Mouse (Mus musculus): Measurements from ENCODE around the gene Sec13.
A peak's percentile ranks its signal among the peaks of the same experiment; 100 is the strongest.
"Not testable (repeated sequence)": the region's sequence is repeated elsewhere in the genome, so short reads cannot be mapped to it uniquely, and the experiment has no call there.

The Sec13 gene

DNA sequence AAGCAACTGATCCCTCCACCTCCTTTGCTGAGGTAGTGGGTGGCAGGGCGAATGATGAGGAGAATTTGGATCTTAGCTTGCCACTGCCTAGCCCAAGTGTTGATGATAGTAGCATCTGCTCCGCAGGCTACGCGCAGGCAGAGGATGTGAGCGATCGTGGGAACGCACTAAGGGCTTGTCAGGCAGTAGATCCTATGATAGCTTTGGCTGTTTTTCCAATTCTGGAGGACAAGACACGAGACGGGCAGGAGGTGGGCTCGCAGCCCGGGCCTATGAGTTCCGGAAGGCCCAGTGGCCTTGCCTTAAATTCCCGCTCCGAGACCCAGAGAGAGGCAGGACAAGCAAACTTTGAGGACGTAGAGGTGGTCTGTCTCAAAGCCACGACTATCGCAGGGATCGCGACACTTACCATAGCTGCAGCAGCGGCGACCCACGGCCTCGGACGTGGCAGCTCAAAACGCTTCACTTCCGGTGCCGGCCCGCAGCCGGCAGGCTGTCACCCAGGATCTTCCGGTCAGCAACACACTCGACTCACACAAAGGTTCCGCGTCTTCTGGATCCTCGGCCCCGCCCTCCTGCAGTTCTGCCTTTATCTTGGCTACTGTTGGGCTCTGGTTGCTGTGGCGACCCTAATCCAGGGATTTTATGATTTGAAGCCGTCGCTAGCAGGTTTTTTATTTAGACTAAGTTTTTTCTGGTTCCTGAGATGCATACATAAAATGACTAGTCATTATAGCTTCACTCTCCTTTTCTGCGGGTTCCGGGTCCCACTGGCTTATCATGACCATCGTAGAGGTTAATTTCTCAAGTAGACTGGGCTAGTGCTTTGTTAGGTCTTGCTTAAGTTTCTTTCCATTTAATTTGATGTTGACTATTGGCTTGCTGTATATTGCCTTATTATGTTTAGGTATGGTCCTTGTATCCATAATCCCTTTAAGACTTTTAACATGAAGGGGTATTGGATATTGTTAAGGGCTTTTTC, at the start of gene Sec13:
Sec13 (minus strand) TSS at position 508 of the 982 bp plus-strand sequence.
- DNase-seq (ENCODE audit: low read depth, low spot score): peak; percentile 93

DNA sequence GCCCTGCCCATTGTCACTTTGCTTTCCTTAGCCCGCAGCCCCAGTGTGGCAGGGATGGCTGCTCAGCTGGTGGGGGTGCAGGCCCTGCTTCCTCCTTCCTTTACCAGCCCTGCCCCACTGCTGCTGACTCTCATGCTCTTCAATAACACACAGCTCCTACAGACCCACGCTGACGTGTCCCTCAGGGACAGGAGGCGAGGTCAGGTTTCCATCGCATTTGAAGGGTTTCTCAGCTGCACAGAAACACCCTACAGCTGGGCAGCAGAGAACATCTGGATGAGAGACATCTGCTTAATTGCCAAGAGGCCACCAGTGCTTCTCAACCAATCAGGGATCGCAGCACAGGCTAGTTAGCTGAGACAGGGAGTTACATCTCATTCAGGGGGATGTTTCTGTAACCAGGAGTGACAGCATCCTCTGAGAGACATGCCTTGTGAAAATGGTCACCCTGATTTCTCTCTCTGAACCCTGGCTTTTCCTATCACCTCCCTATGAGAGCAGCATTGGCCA, 47.0 kb upstream of the Sec13 start:
- DNase-seq (ENCODE audit: low read depth, low spot score): no peak

DNA sequence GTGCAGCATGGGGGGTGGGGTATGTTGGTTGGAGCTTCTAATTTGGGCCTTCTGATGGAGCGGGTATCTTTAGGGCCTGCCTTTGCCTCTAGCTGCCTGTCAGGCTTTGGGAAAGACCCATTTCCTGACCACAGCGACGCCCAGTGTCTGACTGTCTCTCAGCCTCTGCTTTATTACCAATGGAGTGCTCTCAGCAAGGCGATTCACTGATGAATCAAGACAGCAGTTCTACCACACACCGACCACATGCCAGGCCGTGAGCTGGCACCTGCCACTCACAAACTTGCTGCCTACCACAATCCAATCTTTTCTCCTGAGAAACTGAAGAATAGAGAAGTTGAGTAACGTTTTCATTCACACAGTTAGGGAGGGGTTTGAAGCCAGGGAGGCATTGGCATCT, 45.1 kb upstream of the Sec13 start:
- no peak for DNase-seq (ENCODE audit: low read depth, low spot score)

DNA sequence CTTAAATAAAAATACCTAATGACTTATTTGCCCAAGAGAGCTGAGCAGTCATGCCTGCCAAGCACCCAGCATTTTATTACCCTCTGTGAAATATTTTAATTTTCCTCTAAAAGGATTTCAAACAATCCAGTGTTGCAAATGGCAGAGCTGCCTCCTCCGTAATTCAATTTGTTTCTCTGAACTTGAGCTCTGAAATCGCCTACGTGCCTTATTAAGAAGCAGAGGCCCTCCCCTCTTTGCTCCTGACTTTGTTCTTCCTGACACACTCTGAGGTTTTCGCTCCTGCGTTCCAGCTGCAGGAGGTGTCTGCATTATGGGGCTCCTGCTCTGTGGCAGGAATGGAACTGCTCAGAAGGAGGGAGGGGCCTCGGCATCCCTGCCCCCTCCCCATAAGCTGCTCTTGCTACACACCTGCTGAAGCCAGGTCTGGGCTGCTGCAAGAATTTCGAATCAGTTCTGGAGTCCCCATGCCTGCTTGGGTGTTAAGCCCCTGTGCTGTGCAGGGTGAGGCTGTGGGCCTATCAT, 37.7 kb upstream of the Sec13 start:
- DNase-seq (ENCODE audit: low read depth, low spot score): no peak

DNA sequence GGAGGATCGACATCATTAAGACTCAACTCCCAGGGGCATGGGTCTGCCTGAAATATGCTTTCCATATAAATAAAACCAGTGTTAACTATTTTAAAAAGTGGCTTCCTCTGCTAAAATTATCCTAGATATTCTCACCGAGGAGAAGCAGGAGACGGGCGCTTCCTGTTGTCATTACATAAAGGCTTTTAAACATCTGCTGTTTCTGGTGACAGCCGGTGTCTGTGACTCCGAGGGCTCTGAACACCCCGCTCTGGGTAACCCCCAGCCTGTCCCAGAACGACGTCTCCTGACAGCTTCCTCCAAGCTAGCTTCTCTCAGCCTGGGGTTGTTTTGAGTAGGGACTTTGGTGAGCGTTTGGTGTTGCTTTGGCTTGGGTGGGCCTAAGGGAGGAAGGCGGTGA, 28.3 kb upstream of the Sec13 start:
- no peak for DNase-seq (ENCODE audit: low read depth, low spot score)

DNA sequence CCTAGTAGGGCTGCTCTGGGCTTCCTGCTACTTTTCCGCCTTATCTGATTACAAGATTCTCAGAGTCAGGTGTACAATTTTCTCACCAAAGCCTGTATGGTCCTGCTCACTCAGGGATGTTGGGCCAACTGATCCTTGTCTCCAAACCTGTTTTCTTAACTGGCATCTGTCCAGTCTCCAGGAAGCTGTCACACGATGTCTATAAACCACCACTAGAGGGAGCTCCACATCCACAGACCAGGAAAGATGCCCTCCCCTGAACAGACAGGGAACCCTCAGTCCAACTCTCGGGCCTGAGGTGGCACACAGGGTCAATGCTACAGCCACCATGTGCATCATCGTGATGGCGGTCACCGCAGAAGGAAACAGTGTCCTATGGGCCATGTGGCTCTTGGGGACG, 21.1 kb upstream of the Sec13 start:
- DNase-seq (ENCODE audit: low read depth, low spot score): peak; percentile 79

DNA sequence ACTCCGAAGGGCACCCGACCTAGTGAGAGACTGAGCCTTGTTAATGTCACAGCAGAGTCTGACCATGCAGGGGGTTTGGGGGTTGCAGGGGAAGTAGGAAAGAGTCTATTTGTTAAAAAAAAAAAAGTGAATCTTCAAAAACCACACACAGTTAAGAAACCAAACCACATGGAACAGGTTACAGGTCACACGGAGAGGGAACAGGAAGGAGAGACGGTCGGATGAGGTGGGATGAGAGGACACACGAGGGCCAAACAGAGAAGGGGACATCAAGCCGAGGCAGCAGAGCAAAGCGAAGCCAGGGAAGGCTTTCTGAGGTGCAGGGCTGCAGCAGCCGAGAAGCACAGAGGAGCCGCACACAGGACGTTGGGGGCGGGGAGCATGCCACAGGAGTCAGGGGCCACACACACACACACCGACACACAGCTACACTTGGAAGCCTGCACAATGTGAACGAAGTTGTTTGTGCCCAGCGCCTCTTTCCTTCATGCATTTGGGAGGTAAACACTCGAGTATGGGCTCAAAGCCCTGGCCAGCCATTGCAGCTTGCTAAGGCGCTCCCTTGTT, 8.7 kb upstream of the Sec13 start:
- peak; percentile 20 for DNase-seq (ENCODE audit: low read depth, low spot score)

DNA sequence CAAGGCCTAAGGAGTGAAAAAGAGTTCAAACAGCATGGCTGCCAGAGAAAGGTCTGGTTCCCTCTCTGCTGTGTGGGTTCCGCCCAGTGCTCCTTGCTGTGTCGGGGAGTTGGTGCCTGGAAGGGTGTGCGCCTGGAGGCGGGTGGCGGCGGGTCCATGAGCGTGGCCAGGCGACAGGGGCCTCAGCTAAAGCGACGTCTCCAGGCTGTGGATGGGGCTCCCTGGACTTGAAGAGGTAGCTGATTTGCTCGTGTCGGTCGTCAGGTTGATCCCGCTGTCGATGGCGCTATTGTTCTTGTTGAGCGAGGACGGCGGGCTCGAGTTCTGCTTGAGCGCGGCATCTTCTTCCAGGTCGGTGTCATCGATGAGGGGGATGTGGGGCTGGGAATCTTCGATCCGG, 7.8 kb upstream of the Sec13 start:
- peak; percentile 68 for DNase-seq (ENCODE audit: low read depth, low spot score)

DNA sequence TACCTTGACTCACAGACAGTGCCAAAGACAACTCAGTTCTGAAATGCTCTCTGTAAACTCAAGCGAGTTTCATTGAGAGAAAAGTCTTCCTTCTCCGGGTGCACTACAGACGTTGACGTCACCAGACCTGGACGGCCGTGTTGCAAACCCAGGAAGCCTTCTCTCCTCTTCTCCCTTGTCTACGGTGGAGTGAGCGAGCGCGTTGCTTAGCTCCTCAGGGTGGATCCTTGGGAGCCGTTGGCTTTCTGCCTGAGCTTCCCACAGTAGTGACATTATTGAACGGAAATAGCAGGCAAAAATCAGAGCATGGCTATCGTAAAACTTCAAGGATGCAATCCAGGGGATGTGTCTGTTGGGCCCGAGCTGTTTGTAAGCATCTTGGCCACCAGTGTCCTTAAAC, 6.7 kb upstream of the Sec13 start:
- no peak for DNase-seq (ENCODE audit: low read depth, low spot score)

DNA sequence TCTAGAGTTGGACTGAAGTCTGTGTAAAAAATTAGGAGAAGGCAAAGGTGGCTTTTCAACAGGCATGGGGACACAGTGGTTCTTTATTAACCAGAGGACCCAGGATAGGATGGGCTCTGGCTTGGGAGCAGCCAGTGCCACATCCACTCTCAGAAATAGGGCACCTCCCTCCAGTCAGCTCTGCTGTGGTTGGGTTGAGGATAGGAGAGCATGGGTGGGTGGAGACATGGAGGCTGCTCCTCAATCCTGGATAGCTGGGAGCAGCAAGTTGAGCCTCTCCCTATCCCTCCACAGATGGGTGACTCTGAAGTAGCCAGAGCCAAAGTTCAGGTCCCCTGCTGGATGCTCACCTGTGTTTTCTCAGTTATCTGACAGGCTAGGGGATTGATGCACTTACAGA, 4.6 kb upstream of the Sec13 start:
- DNase-seq (ENCODE audit: low read depth, low spot score): no peak

DNA sequence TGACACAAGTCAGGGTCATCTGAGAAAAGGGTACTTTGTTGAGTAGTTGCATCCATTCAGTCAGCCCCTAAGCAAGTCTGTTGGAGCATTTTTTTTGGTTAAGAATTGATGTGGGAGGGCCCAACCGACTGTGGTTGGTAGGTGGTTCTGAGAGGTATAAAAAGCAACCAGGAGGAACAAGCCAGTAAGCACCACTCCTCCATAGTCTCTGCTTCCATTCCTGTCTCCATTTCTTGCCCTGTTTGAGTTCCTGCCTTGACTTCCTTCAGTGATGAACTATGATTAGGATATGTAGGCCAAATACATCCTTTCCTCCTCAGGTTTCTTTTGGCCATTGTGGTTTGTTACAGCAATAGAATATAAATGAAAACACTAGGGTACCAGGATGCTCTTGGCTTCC, 2.6 kb upstream of the Sec13 start:
- DNase-seq (ENCODE audit: low read depth, low spot score): no peak

DNA sequence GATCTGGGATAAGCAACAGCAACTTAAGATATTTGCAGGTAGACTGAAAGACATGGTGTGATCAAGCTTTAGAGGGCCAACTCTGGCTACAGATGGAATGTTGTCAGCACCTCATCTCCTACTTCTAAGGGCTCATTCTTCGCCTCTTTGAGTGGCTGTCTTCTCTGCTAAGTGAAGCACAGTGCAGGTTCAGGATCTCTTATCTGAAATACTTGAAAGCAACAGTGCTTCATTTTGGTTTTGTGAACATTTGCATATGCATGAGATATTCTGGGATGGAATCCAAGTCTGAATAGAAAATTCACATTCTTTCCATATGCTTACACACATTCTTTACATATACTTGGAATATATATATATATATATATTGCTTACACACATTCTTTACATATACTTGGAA, 1.8 kb upstream of the Sec13 start:
- DNase-seq (ENCODE audit: low read depth, low spot score): no peak

DNA sequence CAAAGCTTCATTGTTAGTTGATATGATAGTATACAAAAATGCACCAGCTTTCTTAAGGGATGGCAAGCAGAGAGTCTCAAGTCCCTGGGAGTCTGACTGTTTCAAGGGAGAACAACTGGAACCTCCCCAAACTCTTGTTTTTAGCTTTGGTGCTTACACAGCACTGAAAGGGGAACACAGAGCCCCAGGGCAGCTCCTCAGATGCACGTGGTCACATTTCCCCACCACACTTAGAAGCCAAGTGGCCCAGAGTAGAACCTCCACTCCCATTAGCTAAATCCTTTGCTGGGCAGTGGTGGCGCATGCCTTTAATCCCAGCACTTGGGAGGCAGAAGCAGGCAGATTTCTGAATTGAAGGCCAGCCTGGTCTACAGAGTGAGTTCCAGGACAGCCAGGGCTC, 882 bp upstream of the Sec13 start:
- no peak for DNase-seq (ENCODE audit: low read depth, low spot score)

DNA sequence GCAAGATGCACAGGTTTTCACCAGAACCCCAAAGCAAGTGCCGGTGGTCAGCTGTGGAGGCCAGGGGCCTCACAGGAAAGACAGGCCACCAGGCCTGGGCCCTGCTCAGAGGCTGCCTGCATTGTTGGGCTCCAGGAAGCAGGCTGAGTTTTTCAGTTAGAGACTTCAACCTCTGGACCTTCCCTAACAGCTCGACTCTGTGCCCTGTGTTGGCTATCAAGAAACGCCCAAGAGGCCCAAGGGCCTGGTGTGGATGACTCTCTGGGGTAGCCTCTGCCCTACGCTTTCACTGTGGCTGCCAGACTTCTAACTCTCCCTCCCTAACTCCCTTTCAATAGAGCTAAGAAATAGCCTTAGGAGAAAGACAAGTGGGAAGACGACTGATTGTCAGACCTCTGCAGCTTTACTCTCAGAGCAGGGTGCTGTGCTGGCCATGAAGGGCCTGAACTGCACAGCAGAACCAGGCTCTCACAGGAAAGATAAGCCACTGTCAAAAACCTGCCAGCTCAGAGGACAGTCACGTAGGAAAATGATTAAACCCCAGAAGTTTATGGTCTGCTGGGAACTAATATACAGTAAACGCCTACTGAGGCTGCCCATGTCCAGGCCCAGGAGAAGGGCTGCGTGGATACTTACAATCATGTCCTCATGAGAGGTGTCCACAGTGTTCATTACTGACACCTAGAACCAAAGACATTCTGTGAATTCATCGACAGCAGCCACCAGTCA, 3.1 kb downstream of the Sec13 start:
- DNase-seq (ENCODE audit: low read depth, low spot score): no peak

DNA sequence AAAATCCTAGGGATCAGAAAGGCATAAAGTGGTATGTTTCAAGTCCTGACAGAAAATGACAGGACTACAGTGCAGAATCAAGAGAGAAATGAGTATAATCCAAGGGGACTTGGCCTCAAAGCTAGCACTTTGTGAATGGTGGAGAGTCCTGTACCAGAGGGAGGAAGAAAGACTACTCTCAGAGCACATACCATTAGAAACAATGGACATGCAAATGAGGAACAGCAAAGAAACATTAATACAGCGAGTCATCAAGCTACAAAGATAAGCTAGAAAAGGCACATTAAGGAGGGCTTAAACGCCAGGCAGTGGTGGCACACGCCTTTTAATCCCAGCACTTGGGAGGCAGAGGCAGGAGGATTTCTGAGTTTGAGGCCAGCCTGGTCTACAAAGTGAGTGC, 9.2 kb downstream of the Sec13 start:
- DNase-seq (ENCODE audit: low read depth, low spot score): no peak

DNA sequence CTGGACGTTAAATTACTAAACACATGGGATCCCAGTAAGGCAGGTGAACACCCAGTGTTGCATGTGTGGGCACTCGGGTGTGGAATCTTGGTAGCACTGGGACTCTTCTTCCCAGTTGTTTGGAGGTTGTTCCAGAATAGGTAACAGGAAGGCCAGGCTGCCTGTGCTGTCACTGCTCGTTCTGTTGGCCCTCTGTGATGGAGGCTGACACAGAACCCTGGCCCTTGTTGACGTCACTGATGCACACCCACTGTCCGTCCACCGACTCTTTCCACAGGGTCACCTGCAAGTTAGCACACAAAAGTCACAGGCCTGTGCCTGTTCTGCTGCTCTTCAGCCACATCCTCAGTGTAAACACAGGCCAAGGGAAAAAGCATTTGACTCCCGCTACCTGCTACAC, 12.4 kb downstream of the Sec13 start:
- no peak for DNase-seq (ENCODE audit: low read depth, low spot score)

DNA sequence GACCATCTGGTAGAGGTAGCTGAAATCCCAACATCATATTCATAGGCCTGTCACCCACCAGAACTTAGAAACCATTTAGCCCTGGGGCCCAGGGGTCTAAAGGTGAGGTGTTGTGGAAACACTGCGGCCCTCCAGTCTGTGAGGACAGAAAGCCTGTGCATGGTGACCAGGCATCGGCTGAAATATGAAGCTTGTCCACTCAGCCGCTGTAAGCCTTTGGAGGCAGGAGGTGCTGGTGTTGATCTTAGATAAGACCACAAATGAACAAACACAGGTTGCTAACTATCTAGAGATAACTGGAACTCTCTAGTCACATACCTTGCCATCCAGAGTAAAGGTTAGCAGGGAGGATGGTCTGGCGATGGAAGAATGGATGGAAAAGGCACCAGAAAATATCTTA, 19.5 kb downstream of the Sec13 start:
- no peak for DNase-seq (ENCODE audit: low read depth, low spot score)

DNA sequence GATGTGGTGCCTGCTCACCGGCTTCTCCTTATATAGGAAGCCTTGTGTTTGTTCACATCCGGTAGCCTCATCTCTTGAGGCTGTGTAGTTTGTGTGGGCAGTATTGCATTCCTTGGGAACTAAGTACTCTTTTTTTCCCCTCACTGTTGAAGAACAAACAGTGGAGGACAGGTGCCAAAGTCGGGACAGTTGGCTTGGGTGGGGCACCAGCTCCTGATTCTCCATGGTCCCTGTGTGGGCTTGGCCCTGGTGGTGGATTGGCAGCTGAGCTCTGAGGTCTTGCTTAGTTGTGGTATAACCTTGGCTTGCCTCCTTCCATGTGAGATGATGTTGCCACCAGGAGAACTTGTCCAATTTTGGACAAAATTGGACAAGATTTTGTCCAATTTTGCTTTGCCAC, 20.7 kb downstream of the Sec13 start, which contains the start of gene Ghrl:
Ghrl (minus strand) TSS at position 3 of the 400 bp plus-strand sequence.
- DNase-seq (ENCODE audit: low read depth, low spot score): no peak

DNA sequence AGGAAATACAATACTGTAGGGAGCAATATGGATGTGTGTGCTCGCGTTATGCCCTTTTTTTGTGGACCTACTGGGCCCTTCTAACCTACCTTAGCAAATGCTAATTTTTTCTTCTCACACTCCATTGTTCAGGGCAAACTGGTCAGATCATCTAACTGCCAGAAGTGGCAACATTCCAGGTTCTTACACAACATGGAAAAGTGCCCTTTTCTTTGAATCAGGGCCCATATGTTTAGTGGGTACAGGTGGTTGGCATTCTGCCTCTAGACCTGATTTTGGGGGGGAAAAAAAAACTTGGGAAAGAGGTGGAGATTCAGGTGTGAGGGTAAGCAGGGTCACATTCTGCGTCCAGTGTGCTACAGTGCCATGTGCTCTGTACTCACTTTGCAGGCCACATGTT, 23.0 kb downstream of the Sec13 start:
- no peak for DNase-seq (ENCODE audit: low read depth, low spot score)

DNA sequence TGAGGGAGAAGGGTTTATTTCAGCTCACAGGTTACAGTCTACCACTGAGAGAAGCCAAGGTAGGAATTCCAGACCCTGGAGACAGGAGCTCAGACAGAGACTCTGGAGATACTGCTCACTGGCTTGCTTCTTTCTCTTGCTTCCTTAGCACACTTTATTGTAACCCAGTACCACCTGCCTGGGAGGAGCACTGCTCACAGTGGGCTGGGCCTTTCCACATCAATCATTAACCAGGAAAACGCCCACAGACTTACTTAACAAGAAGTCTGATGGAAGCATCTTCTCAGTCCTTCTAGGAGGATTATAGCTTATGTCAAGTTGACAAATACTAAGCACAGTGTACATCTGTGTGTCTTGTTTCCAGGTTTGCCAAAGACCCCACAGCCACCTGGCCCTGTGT, 25.7 kb downstream of the Sec13 start:
- no peak for DNase-seq (ENCODE audit: low read depth, low spot score)

DNA sequence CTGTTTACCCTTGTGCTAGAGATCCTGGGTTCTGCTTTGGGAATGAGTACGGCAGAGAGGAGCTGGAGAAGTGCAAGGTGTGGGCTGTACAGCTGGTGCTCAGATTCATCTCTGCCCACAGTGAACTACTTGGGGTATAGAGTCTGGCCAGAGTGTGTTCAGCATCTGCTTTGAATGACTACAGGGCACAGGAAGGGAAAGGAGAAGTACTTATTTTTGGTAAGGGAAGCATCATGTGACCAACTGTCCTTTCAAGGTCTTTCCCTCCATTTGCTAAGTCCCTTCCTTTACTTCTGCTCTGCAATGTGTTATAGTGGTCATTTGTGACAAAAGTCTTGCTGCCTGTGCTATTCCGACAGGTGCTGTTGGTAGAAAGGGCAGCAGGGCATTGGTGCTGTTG, 26.3 kb downstream of the Sec13 start:
- no peak for DNase-seq (ENCODE audit: low read depth, low spot score)

DNA sequence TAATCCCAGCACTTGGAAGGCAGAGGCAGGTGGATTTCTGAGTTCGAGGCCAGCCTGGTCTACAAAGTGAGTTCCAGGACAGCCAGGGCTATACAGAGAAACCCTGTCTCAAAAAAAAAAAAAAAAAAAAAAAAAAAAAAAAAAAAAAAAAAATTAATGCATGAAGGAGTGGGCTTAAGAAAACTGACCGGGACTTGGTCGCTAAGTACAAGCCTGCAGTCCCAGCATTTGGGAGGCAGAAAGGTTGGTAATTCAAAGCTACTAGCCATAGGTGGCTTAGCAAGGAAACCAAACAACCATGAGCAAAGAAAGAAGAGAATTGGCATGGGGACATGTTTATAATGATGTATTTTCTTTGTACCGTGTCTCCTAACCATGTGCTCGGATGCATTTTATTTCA, 27.2 kb downstream of the Sec13 start:
- DNase-seq (ENCODE audit: low read depth, low spot score): not testable (repeated sequence)

Measured in ES-CJ7 (cell line).